10 mouse cellular contexts compared by ENCODE assay signal in the genomic region with DNA sequence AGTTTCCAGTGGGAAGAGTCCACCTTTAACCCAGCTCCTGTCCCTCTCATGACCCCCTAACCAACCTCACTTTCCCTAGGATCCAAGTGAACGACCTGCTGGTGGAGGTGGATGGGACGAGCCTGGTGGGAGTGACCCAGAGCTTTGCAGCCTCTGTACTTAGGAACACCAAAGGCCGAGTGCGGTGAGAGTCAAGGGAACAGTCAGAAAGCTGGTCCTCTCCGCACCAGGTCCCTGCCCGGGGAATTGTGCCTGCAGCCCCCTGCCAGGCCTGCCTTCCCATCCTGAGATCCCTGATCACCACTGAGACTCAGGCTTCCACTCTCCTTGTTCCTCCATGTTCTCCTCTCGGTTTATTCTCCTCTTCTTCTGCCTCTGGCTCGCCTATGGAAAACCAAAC. TPM values are rescaled to one million over a fixed set of nuclear protein-coding genes. Genes with fewer than 3 reads are reported as not detected.
A peak's percentile ranks its signal among the peaks of the same experiment; 100 is the strongest.
DNase-seq lines count a peak whose midpoint lies in the region; ATAC-seq and TF ChIP-seq lines count a peak whose summit lies in the region.
"Had no signal": no experiment of that assay in that cellular context is flagged by ENCODE, and none has a peak within 500 bp of the region (broad histone marks: within the 10 kb centered on the region; RNA-seq: fewer than 3 reads in every experiment).

No protein-coding gene starts in this region.

- 73% methylated on average over 8 of the region's 8 CpGs for WGBS in cerebellum, adult 2 months
- WGBS in embryonic facial prominence, embryonic 15.5 days, result 71% methylated on average over 8 of the region's 8 CpGs
- 61% methylated on average over 8 of the region's 8 CpGs for WGBS in liver, postnatal 0 days (ENCODE audit: insufficient replicate concordance)

- no peak overlapping the region for H3K4me3 ChIP-seq in cerebellum, adult 2 months (replicated peaks; ENCODE audit: insufficient read depth, low read depth, low read length)
- H3K4me3 ChIP-seq in layer of hippocampus, adult 2 months, result no peak overlapping the region
- H3K4me3 ChIP-seq in embryonic facial prominence, embryonic 15.5 days (replicated peaks), result no peak overlapping the region
- H3K4me3 ChIP-seq in liver, postnatal 0 days (ENCODE audit: low read depth, low read length), result no peak overlapping the region

- TF ChIP-seq POLR2A in cerebellum, adult 2 months (IDR thresholded peaks at IDR 0.05; ENCODE audit: borderline replicate concordance, insufficient read depth, low read length), result no peak

- no peaks in the 10 kb centered on the region for H3K27me3 ChIP-seq in cerebellum, adult 2 months (ENCODE audit: control insufficient read depth, insufficient read depth, low read length)
- no peaks in the 10 kb centered on the region for H3K27me3 ChIP-seq in embryonic facial prominence, embryonic 15.5 days
- H3K27me3 ChIP-seq in liver, postnatal 0 days (ENCODE audit: insufficient read depth, low read length), result no peaks in the 10 kb centered on the region

- peaks cover 72% of the 10 kb centered on the region for H3K4me1 ChIP-seq in cerebellum, adult 2 months (ENCODE audit: control insufficient read depth, insufficient read depth, low read length)
- peaks cover 35% of the 10 kb centered on the region for H3K4me1 ChIP-seq in embryonic facial prominence, embryonic 15.5 days
- peaks cover 47% of the 10 kb centered on the region for H3K4me1 ChIP-seq in liver, postnatal 0 days (ENCODE audit: insufficient read depth)

- H3K9ac ChIP-seq in embryonic facial prominence, embryonic 15.5 days, result no peak overlapping the region
- no peak overlapping the region for H3K9ac ChIP-seq in liver, postnatal 0 days (replicated peaks)

- no peaks in the 10 kb centered on the region for H3K9me3 ChIP-seq in embryonic facial prominence, embryonic 15.5 days (replicated peaks)
- H3K9me3 ChIP-seq in liver, postnatal 0 days (ENCODE audit: low read length), result no peaks in the 10 kb centered on the region

- DNase-seq in cerebellum, adult 2 months, result peak in 1 of 2 experiments; percentile 40
- no peak for DNase-seq in cerebellum, adult 18-20 months
- DNase-seq in layer of hippocampus, adult 2 months (ENCODE audit: low spot score in 2 of 2), result no peak
- no peak for DNase-seq in layer of hippocampus, adult 8-10 months (ENCODE audit: low spot score in 2 of 2)
- no peak for DNase-seq in liver, postnatal 0 days
- no peak for DNase-seq in adrenal gland, adult 2 months
- no peak for DNase-seq in ovary, postnatal 36 days (ENCODE audit: low spot score)
- DNase-seq: right cerebral cortex, postnatal 14 days had no signal

- peak overlapping the region; percentile 69 for H3K27ac ChIP-seq in cerebellum, adult 2 months (ENCODE audit: insufficient read depth, low read length)
- peak overlapping the region; percentile 100 for H3K27ac ChIP-seq in layer of hippocampus, adult 2 months
- peak overlapping the region; percentile 52; the same call in 1 of the 2 replicates for H3K27ac ChIP-seq in embryonic facial prominence, embryonic 15.5 days (replicated peaks)
- peak overlapping the region; percentile 55; the same call in 1 of the 2 replicates for H3K27ac ChIP-seq in liver, postnatal 0 days (ENCODE audit: low read depth)

- H3K4me2 ChIP-seq in embryonic facial prominence, embryonic 15.5 days (replicated peaks), result no peak overlapping the region
- H3K4me2 ChIP-seq in liver, postnatal 0 days (ENCODE audit: low read depth, low read length), result peak overlapping the region; percentile 50

- no peak for ATAC-seq in embryonic facial prominence, embryonic 15.5 days (ENCODE audit: insufficient number of reproducible peaks, low FRiP score, low TSS enrichment, low read depth)
- ATAC-seq in liver, postnatal 0 days, result no peak

- H3K36me3 ChIP-seq in embryonic facial prominence, embryonic 15.5 days, result peaks cover 78% of the 10 kb centered on the region
- peaks cover 54% of the 10 kb centered on the region for H3K36me3 ChIP-seq in liver, postnatal 0 days (replicated peaks; ENCODE audit: insufficient read depth, low read length)

- TF ChIP-seq CTCF in cerebellum, adult 2 months (IDR thresholded peaks at IDR 0.05; ENCODE audit: borderline replicate concordance, insufficient read depth, low read depth, low read length), result no peak
- no peak for TF ChIP-seq CTCF in layer of hippocampus, adult 2 months (conservative IDR thresholded peaks at IDR 0.05)
- no peak for TF ChIP-seq CTCF in liver, postnatal 0 days (IDR thresholded peaks at IDR 0.05; ENCODE audit: low read depth)

- TF ChIP-seq EP300 in liver, postnatal 0 days (IDR thresholded peaks at IDR 0.05; ENCODE audit: low read depth), result no peak

RNA-seq across cellular contexts. Expression of a gene that starts 9.3 kb away (rescaled TPM):
- polyA plus RNA-seq in cerebellum, adult 2 months (2012; rRNA removed), result 149 and 153 TPM in 2 replicates
- total RNA-seq in layer of hippocampus, adult 2 months (2021), result 100 to 1,000 TPM; 967 to 974 TPM
- total RNA-seq in layer of hippocampus, adult 8-10 months (2022), result 100 to 1,000 TPM; 819 to 832 (median 829) TPM
- 11.0 and 12.8 TPM in 2 replicates for polyA plus RNA-seq in embryonic facial prominence, embryonic 15.5 days (2015; fragmentation: Nextera tagmentation; extraction: Ambion mirVana)
- polyA plus RNA-seq in liver, postnatal 0 days (2015; fragmentation: Nextera tagmentation; extraction: Ambion mirVana), result 5.7 and 6.1 TPM in 2 replicates
- total RNA-seq in adrenal gland, adult 2 months (2021), result 100 to 1,000 TPM; 101 to 148 TPM
- polyA plus RNA-seq in adrenal gland, adult 2 months (2012; rRNA removed), result 61.6 and 64.6 TPM in 2 replicates

RNA-seq across cellular contexts. Expression of a gene that starts 9.6 kb away (rescaled TPM):
- polyA plus RNA-seq in cerebellum, adult 2 months (2012; rRNA removed), result 80.7 and 89.4 TPM in 2 replicates
- 10 to 100 TPM; 38.9 to 40.8 TPM for total RNA-seq in layer of hippocampus, adult 2 months (2021)
- 10 to 100 TPM; 33.9 to 40.0 (median 36.4) TPM for total RNA-seq in layer of hippocampus, adult 8-10 months (2022)
- 29.7 and 33.9 TPM in 2 replicates for polyA plus RNA-seq in embryonic facial prominence, embryonic 15.5 days (2015; fragmentation: Nextera tagmentation; extraction: Ambion mirVana)
- polyA plus RNA-seq in liver, postnatal 0 days (2015; fragmentation: Nextera tagmentation; extraction: Ambion mirVana), result 14.5 and 16.1 TPM in 2 replicates
- total RNA-seq in adrenal gland, adult 2 months (2021), result 1 to 10 TPM; 2.5 to 4.5 TPM
- polyA plus RNA-seq in adrenal gland, adult 2 months (2012; rRNA removed), result 12.9 and 13.5 TPM in 2 replicates

RNA-seq across cellular contexts. Expression of a gene that starts 24.0 kb away (rescaled TPM):
- polyA plus RNA-seq in cerebellum, adult 2 months (2012; rRNA removed), result 1.9 and 3.9 TPM in 2 replicates
- total RNA-seq in layer of hippocampus, adult 2 months (2021), result under 1 TPM in 1 of 2 experiments, not detected in 1; 0.44 TPM
- under 1 TPM in 2 of 4 experiments, not detected in 2; 0.23 to 0.56 TPM for total RNA-seq in layer of hippocampus, adult 8-10 months (2022)
- 11.7 and 14.6 TPM in 2 replicates for polyA plus RNA-seq in embryonic facial prominence, embryonic 15.5 days (2015; fragmentation: Nextera tagmentation; extraction: Ambion mirVana)
- 0.13 and 0.96 TPM in 2 replicates for polyA plus RNA-seq in liver, postnatal 0 days (2015; fragmentation: Nextera tagmentation; extraction: Ambion mirVana)
- not detected for total RNA-seq in adrenal gland, adult 2 months (2021)
- polyA plus RNA-seq in adrenal gland, adult 2 months (2012; rRNA removed), result 0.79 and 0.95 TPM in 2 replicates

RNA-seq across cellular contexts. Expression of a gene that starts 32.7 kb away (rescaled TPM):
- not detected in 2 replicates for polyA plus RNA-seq in cerebellum, adult 2 months (2012; rRNA removed)
- not detected for total RNA-seq in layer of hippocampus, adult 2 months (2021)
- total RNA-seq in layer of hippocampus, adult 8-10 months (2022), result not detected
- polyA plus RNA-seq in embryonic facial prominence, embryonic 15.5 days (2015; fragmentation: Nextera tagmentation; extraction: Ambion mirVana), result 0.25 TPM in 1 of 2 replicates, not detected in the other
- polyA plus RNA-seq in liver, postnatal 0 days (2015; fragmentation: Nextera tagmentation; extraction: Ambion mirVana), result not detected in 2 replicates
- total RNA-seq in adrenal gland, adult 2 months (2021), result not detected
- not detected in 2 replicates for polyA plus RNA-seq in adrenal gland, adult 2 months (2012; rRNA removed)
- total RNA-seq: gastrocnemius, postnatal 25 days had no signal

RNA-seq across cellular contexts. Expression of a gene that starts 41.0 kb away (rescaled TPM):
- 219 and 247 TPM in 2 replicates for polyA plus RNA-seq in cerebellum, adult 2 months (2012; rRNA removed)
- 100 to 1,000 TPM; 133 TPM for total RNA-seq in layer of hippocampus, adult 2 months (2021)
- total RNA-seq in layer of hippocampus, adult 8-10 months (2022), result 100 to 1,000 TPM; 116 to 134 (median 123) TPM
- 33.7 and 41.8 TPM in 2 replicates for polyA plus RNA-seq in embryonic facial prominence, embryonic 15.5 days (2015; fragmentation: Nextera tagmentation; extraction: Ambion mirVana)
- 16.2 and 17.3 TPM in 2 replicates for polyA plus RNA-seq in liver, postnatal 0 days (2015; fragmentation: Nextera tagmentation; extraction: Ambion mirVana)
- 100 to 1,000 TPM in 1 of 2 experiments, 10 to 100 TPM in 1; 92.9 to 112 TPM for total RNA-seq in adrenal gland, adult 2 months (2021)
- 114 and 118 TPM in 2 replicates for polyA plus RNA-seq in adrenal gland, adult 2 months (2012; rRNA removed)
